ENCODE assay signal across 10 mouse cellular contexts in genomic region chr12:33220081-33220480, GRCm38 (mm10).
DNase-seq lines count a peak whose midpoint lies in the region; ATAC-seq and TF ChIP-seq lines count a peak whose summit lies in the region.
"Had no signal": no experiment of that assay in that cellular context is flagged by ENCODE, and none has a peak within 500 bp of the region (broad histone marks: within the 10 kb centered on the region; RNA-seq: fewer than 3 reads in every experiment).

No protein-coding gene starts in this region.

- no peak; a peak in 1 of 4 replicates for TF ChIP-seq POLR2A in MEL (IDR thresholded peaks at IDR 0.05; ENCODE audit: control insufficient read depth in 1 of 2, insufficient read depth in 1 of 2, low read depth in 1 of 2, low read length in 2 of 2, poor library complexity in 1 of 2)

- peak overlapping the region; percentile 26; the same call in 1 of the 2 replicates for H3K4me3 ChIP-seq in heart, embryonic 16.5 days (ENCODE audit: low read length)
- H3K4me3 ChIP-seq in MEL (ENCODE audit: control insufficient read depth in 1 of 2, insufficient read depth in 1 of 2, low read depth in 2 of 2, low read length in 2 of 2), result no peak overlapping the region
- no peak overlapping the region for H3K4me3 ChIP-seq in forebrain, embryonic 16.5 days (replicated peaks; ENCODE audit: low read length)
- H3K4me3 ChIP-seq in liver, embryonic 15.5 days (replicated peaks), result peak overlapping the region; percentile 42

- TF ChIP-seq CTCF in MEL (IDR thresholded peaks at IDR 0.05 in 2 of 3, conservative IDR thresholded peaks at IDR 0.05 in 1 of 3; ENCODE audit: control insufficient read depth in 1 of 3, insufficient read depth in 1 of 3, low read depth in 2 of 3, low read length in 3 of 3, poor library complexity in 1 of 3, severe bottlenecking in 1 of 3), result no peak

- no peaks in the 10 kb centered on the region for H3K79me2 ChIP-seq in MEL (ENCODE audit: control insufficient read depth, insufficient read depth, low read length, poor library complexity)

- peaks cover 15% of the 10 kb centered on the region for H3K4me1 ChIP-seq in heart, embryonic 16.5 days (ENCODE audit: control insufficient read depth, insufficient read depth, low read length)
- H3K4me1 ChIP-seq in MEL (ENCODE audit: control insufficient read depth in 1 of 2, insufficient read depth in 2 of 2, low read length in 2 of 2), result peaks cover 24 to 53% of the 10 kb centered on the region in 2 experiments
- peaks cover 27% of the 10 kb centered on the region for H3K4me1 ChIP-seq in forebrain, embryonic 16.5 days (replicated peaks; ENCODE audit: control insufficient read depth, insufficient read depth, low read length)
- peaks cover 75% of the 10 kb centered on the region for H3K4me1 ChIP-seq in liver, embryonic 15.5 days (replicated peaks)

- H3K9me3 ChIP-seq in heart, embryonic 16.5 days (replicated peaks; ENCODE audit: control insufficient read depth, low read length), result no peaks in the 10 kb centered on the region
- H3K9me3 ChIP-seq in MEL (replicated peaks; ENCODE audit: insufficient read depth, low read length), result no peaks in the 10 kb centered on the region
- H3K9me3 ChIP-seq in forebrain, embryonic 16.5 days (ENCODE audit: control insufficient read depth, low read length), result no peaks in the 10 kb centered on the region
- H3K9me3 ChIP-seq in liver, embryonic 15.5 days (replicated peaks), result no peaks in the 10 kb centered on the region
- H3K9me3 ChIP-seq: megakaryocyte, embryonic 14.5 days had no signal

- H3K27ac ChIP-seq in heart, embryonic 16.5 days (ENCODE audit: low read length), result peak overlapping the region; percentile 71; the same call in 1 of the 2 replicates
- H3K27ac ChIP-seq in MEL (ENCODE audit: control insufficient read depth, low read depth, low read length), result peak overlapping the region; percentile 98
- peak overlapping the region; percentile 78 for H3K27ac ChIP-seq in forebrain, embryonic 16.5 days (ENCODE audit: low read length)
- peak overlapping the region; percentile 100 for H3K27ac ChIP-seq in liver, embryonic 15.5 days (replicated peaks)

- no peak overlapping the region for H3K9ac ChIP-seq in heart, embryonic 16.5 days (ENCODE audit: low read length)
- H3K9ac ChIP-seq in MEL (ENCODE audit: control insufficient read depth, low read depth, low read length, poor library complexity, severe bottlenecking), result peak overlapping the region; percentile 47
- no peak overlapping the region; the same call in 1 of the 2 replicates for H3K9ac ChIP-seq in forebrain, embryonic 16.5 days (replicated peaks; ENCODE audit: low read depth, low read length)
- peak overlapping the region; percentile 49 for H3K9ac ChIP-seq in liver, embryonic 15.5 days

- no peak for DNase-seq in heart, adult 8-10 months (ENCODE audit: low spot score)
- no peak for DNase-seq in MEL (ENCODE audit: low read depth, low spot score)
- DNase-seq in kidney, postnatal 10 days, result no peak
- no peak for DNase-seq in urinary bladder, postnatal 36 days (ENCODE audit: low spot score in 2 of 2)
- DNase-seq in kidney, postnatal 25 days, result no peak
- DNase-seq: thymus, adult 18-20 months had no signal

- H3K4me2 ChIP-seq in heart, embryonic 16.5 days (ENCODE audit: low read depth, low read length), result peak overlapping the region; percentile 57
- H3K4me2 ChIP-seq in forebrain, embryonic 16.5 days (ENCODE audit: low read length), result no peak overlapping the region
- peak overlapping the region; percentile 83 for H3K4me2 ChIP-seq in liver, embryonic 15.5 days

- 0 out of 2 replicates have a peak, but pooled peaks have one; percentile 10 for ATAC-seq in heart, embryonic 16.5 days (replicated peaks; ENCODE audit: extremely low read depth, insufficient read depth, low FRiP score)
- ATAC-seq in forebrain, embryonic 16.5 days, result no peak
- peak; percentile 16 for ATAC-seq in liver, embryonic 15.5 days (ENCODE audit: insufficient read depth)

- no peak for TF ChIP-seq EP300 in MEL (IDR thresholded peaks at IDR 0.05; ENCODE audit: low read depth in 1 of 2, low read length in 2 of 2)

- 56% methylated on average over 5 of the region's 5 CpGs for WGBS in heart, embryonic 16.5 days
- WGBS in forebrain, embryonic 16.5 days, result 36% methylated on average over 5 of the region's 5 CpGs
- 40% methylated on average over 5 of the region's 5 CpGs for WGBS in liver, embryonic 15.5 days (ENCODE audit: insufficient replicate concordance)

- no peak for TF ChIP-seq RAD21 in MEL (IDR thresholded peaks at IDR 0.05; ENCODE audit: low read depth, low read length)

- H3K36me3 ChIP-seq in heart, embryonic 16.5 days (ENCODE audit: control insufficient read depth, insufficient read depth), result no peaks in the 10 kb centered on the region
- peaks cover 0 to 53% of the 10 kb centered on the region in 2 experiments; a peak in 2 of 4 replicates for H3K36me3 ChIP-seq in MEL (ENCODE audit: control insufficient read depth in 1 of 2, insufficient read depth in 2 of 2, low read length in 2 of 2)
- no peaks in the 10 kb centered on the region for H3K36me3 ChIP-seq in forebrain, embryonic 16.5 days (ENCODE audit: control insufficient read depth, insufficient read depth)
- peaks cover 11% of the 10 kb centered on the region; the same call in 1 of the 2 replicates for H3K36me3 ChIP-seq in liver, embryonic 15.5 days (replicated peaks)

- peaks cover 32% of the 10 kb centered on the region for H3K27me3 ChIP-seq in heart, embryonic 16.5 days (ENCODE audit: control insufficient read depth, insufficient read depth, low read length)
- H3K27me3 ChIP-seq in MEL (ENCODE audit: control insufficient read depth in 1 of 2, insufficient read depth in 2 of 2, low read length in 2 of 2), result no peaks in the 10 kb centered on the region
- no peaks in the 10 kb centered on the region for H3K27me3 ChIP-seq in forebrain, embryonic 16.5 days (replicated peaks; ENCODE audit: control insufficient read depth, insufficient read depth, low read length)
- no peaks in the 10 kb centered on the region for H3K27me3 ChIP-seq in liver, embryonic 15.5 days

TF ChIP-seq in MEL, 35 proteins besides CTCF, POLR2A, EP300 and RAD21:
- TF ChIP-seq MEF2A (IDR thresholded peaks at IDR 0.05; ENCODE audit: extremely low read depth, insufficient replicate concordance, low read depth, low read length, poor library complexity, severe bottlenecking) (no peak), RCOR1 (IDR thresholded peaks at IDR 0.05; ENCODE audit: low read depth, low read length) (no peak), ZC3H11A (IDR thresholded peaks at IDR 0.05; ENCODE audit: low read depth, low read length) (no peak), GABPA (IDR thresholded peaks at IDR 0.05; ENCODE audit: low read depth, low read length) (no peak), TAL1 (IDR thresholded peaks at IDR 0.05; ENCODE audit: low read length) (no peak), TBP (IDR thresholded peaks at IDR 0.05; ENCODE audit: low read depth, low read length) (no peak), ETS1 (IDR thresholded peaks at IDR 0.05; ENCODE audit: low read depth, low read length) (no peak), MAZ (IDR thresholded peaks at IDR 0.05; ENCODE audit: low read depth, low read length) (no peak), MYC (IDR thresholded peaks at IDR 0.05; ENCODE audit: low read depth, low read length) (no peak), MAFK (IDR thresholded peaks at IDR 0.05; ENCODE audit: borderline replicate concordance, low read depth, low read length) (no peak), ZNF384 (IDR thresholded peaks at IDR 0.05; ENCODE audit: low read depth, low read length) (no peak), SMC3 (IDR thresholded peaks at IDR 0.05; ENCODE audit: low read depth, low read length) (no peak), TCF12 (IDR thresholded peaks at IDR 0.05; ENCODE audit: low read depth, low read length) (no peak), JUND (IDR thresholded peaks at IDR 0.05; ENCODE audit: low read depth, low read length) (no peak), CHD2 (IDR thresholded peaks at IDR 0.05; ENCODE audit: low read length) (no peak), USF1 (IDR thresholded peaks at IDR 0.05; ENCODE audit: low read depth, low read length) (no peak), GATA1 (IDR thresholded peaks at IDR 0.05; ENCODE audit: low read depth, low read length) (no peak), POLR2AphosphoS2 (IDR thresholded peaks at IDR 0.05; ENCODE audit: low read length) (no peak), SIN3A (IDR thresholded peaks at IDR 0.05; ENCODE audit: low read length) (no peak)

Comparison
In these comparisons a context has a peak if more than half of its experiments do, and no peak if none do; other contexts are left out.
1. H3K4me3 ChIP-seq: peak in heart, embryonic 16.5 days (single experiment) and liver, embryonic 15.5 days (single experiment); none in MEL (0 of 2) and forebrain, embryonic 16.5 days (single experiment).
2. H3K9ac ChIP-seq: peak in MEL (single experiment) and liver, embryonic 15.5 days (single experiment); none in heart, embryonic 16.5 days (single experiment) and forebrain, embryonic 16.5 days (single experiment).
3. Peak in every context shown above with its lines, with median percentiles within 50 percentile points of each other: H3K27ac ChIP-seq.